Mouse (Mus musculus) retina, embryonic 14.5 days (tissue): ENCODE data around the gene Gm10577.

Experiments used
- DNase-seq: peaks from one replicate; pipeline ENCODE4 v3.0.0-alpha.2; 2015; ENCODE audit warnings: low spot score

Gm10577 gene

GRCm38 (mm10) chr4:101020596-101020995 lies at the start of gene Gm10577:
Gene Gm10577, minus strand, starts transcription at chr4:101020696.
- no peak for DNase-seq

- peak; percentile 52 for DNase-seq
Observed at GRCm38 (mm10) chr4:101069154-101069971, 48.9 kb upstream of the Gm10577 start.

DNA sequence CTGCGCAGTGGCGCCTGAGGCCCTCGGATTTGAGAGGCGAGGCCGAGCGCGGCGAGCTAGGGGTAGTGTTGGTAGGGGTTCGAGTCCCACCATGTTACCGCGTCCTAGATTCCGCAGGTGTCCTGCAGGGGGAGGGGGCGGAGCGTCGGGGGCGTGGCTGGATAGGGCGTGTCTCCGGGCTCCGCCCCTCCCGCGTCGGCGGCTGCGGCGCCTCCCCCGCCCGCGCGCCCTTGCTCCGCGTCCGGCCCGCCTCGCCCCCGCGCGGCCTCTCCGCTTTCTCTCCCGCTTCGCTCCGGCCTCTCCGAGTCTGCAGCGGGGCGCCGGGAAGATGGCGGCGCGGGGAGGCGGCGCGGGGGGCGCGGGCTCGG lies 48.3 kb upstream of the Gm10577 start, which contains the start of gene Raver2:
Raver2 (plus strand) TSS at position 198 of the 368 bp plus-strand sequence.
- DNase-seq = peak; percentile 79

DNA sequence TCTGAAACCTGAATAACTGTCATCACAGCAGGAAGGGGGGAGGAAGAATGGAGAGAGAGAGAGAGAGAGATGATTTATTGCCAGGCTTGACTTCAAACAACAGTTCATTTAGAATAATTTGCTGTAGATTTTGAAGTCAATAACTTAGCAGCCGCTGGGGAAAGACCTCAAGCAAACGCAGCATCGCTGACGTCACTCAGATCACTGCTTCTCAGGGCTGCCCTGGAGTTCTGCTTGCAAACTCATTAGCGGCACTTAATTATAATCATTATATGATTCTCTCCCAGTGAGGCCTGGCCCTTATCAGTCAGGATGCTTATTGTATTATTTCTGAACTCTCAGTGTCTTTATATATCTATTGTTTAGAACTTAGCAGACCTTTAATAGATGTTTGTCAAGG lies 45.9 kb upstream of the Gm10577 start:
- DNase-seq = peak; percentile 61

GRCm38 (mm10) chr4:101062146-101062545 lies 41.6 kb upstream of the Gm10577 start:
- DNase-seq = no peak

GRCm38 (mm10) chr4:101046576-101046975 lies 26.1 kb upstream of the Gm10577 start:
- no peak for DNase-seq

DNA sequence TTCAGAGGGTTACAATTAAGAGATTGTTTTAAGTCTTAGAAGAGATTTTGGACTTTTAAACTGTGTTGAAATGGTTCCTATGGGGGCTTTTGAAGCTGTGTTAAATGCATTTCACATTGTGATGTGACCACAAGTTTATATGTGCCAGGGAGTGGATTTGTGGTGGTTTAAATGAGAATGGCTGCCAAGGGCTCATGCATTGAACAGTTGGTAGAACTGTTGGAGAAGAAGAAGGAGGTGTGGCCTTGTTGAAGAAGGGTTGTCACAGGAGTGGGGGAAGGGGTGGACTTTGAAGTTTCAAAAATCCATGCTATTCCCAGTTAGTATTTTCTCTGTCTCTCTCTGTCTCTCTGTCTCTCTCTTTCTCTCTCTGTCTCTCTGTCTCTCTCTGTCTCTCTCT lies 23.7 kb upstream of the Gm10577 start:
- DNase-seq = no peak

- no peak for DNase-seq
Observed at GRCm38 (mm10) chr4:101043691-101044090, 23.2 kb upstream of the Gm10577 start.

DNA sequence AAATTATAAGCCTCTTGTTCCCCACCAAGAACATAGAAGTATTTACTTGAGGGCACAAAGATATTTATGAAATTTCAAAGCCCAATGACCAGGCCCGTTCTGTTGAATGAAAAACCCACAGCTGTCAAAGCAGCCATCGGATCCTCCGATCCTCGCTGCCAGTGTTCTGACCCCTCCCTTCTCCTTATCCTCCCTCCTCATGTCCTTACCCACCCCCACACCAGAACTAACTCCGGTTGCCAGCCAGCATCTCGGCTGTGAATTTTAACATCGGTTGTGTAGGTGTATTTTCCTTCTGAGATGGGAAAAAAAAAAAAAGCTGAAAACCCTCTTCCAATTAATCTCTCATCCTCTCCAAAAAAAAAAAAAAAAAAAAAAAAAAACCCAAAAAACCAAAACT lies 16.7 kb upstream of the Gm10577 start:
- DNase-seq = no peak

DNA sequence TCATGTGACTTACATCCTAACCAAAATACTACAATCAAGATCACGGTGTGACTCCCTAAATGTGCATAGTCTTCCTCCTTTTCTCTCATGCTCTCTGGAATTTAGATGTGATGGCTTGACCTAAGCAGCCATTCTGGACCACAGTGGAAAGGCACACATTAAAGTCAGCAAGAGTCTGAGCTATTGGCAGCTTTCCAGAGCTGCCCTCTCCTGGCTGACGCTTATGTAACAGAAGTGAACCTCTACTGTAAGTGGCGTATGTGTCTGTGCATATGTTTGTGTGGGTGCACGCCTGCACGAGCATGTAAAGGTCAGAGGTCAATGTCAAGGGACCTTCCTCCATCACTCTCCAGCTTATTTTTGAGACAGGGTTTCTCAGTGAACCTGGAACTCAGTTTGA lies 14.6 kb upstream of the Gm10577 start:
- no peak for DNase-seq

GRCm38 (mm10) chr4:101033047-101033446 lies 12.6 kb upstream of the Gm10577 start:
- DNase-seq = no peak

DNA sequence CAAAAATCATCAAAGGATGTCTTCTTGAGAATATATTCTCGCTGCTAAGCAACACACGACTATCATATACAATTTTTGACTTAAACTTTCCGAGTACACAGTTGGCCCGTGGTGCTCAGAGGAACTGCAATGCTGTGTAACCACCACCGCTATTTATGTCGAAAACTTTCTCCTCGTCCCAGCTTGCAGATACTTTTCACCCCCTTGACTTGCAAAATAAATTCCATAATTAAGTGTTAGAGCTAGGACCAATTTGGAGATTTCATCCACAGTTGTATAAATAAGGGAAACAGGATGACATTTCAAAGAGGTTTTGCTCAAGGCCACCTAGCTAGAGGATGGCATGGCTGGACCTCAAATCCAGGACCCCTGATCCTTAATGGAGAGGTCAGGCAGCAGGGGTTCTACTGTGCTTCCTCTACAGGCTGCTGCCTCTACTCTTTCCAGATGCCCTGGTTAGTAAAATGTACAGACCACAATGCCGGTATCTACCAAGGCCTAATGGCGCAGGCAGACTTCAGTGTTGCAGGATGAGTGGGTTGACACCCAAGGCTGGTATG lies 7.4 kb upstream of the Gm10577 start:
- DNase-seq = no peak

GRCm38 (mm10) chr4:101026995-101027394 lies 6.5 kb upstream of the Gm10577 start:
- no peak for DNase-seq

GRCm38 (mm10) chr4:101026566-101026965 lies 6.1 kb upstream of the Gm10577 start:
- peak; percentile 9 for DNase-seq

DNA sequence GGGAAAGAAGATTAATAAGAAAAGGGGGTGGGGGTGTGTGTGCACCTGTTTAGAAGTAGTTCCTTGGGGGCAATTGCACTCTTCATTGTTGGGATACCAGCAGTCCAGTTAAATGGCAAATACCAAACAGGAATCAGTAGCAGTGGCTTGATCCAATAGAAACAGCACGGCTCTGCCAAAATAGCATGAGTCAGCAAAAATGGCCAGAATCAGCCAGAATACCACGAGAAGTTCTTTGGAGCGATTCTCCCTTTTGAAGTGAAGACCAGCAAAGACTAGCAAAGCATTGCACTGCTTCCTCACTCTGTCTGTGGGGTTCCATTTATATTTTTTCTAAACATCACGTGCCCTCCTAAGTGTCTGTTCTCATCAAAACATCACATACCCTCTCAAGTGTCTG lies 2.7 kb downstream of the Gm10577 start:
- DNase-seq = no peak

DNA sequence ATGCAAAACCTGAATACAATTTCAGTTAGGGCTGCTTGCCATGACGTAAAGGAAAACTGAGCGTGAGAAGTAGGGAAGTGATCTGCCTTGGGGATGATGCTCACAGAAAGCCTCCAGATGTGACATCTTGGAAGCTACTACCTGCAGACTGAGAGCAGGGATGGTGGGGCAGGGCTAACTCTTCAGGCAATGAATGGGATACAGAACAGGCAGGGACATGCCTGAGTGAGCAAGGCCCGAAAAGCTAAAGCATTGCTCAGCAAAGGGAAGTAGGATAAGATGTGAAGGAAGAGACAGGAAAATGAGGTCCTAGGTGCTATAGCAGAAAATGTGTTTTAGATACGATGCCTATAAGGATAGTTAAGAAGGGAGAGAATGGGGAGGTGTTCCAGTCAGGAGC lies 11.4 kb downstream of the Gm10577 start:
- no peak for DNase-seq

GRCm38 (mm10) chr4:101008362-101008769 lies 12.1 kb downstream of the Gm10577 start:
- no peak for DNase-seq

- DNase-seq = no peak
Observed at GRCm38 (mm10) chr4:101002961-101003360, 17.5 kb downstream of the Gm10577 start.

GRCm38 (mm10) chr4:101001073-101001472 lies 19.4 kb downstream of the Gm10577 start:
- DNase-seq = no peak

- no peak for DNase-seq
Observed at GRCm38 (mm10) chr4:101000622-101001021, 19.9 kb downstream of the Gm10577 start.

- no peak for DNase-seq
Observed at GRCm38 (mm10) chr4:100998906-100999305, 21.6 kb downstream of the Gm10577 start.

DNA sequence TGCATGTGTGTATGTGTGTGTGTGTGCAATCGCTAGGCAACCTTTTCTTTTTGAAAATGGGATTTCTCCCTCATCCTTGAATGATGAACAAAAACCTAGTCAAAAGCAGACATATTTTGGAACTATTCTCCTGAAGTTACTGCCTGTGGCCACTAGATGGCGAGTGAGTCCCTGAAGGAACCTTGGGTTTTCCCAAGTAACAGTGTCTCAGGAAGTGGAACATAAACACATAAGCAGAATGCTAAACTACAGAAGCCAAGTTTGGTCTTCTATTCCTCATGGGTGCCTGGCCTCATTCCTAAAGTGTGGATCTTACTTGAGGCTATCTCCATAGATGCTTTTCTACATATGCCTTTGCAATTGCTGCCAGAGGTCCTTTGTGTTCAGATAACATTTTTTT lies 22.4 kb downstream of the Gm10577 start:
- DNase-seq = peak; percentile 79

DNA sequence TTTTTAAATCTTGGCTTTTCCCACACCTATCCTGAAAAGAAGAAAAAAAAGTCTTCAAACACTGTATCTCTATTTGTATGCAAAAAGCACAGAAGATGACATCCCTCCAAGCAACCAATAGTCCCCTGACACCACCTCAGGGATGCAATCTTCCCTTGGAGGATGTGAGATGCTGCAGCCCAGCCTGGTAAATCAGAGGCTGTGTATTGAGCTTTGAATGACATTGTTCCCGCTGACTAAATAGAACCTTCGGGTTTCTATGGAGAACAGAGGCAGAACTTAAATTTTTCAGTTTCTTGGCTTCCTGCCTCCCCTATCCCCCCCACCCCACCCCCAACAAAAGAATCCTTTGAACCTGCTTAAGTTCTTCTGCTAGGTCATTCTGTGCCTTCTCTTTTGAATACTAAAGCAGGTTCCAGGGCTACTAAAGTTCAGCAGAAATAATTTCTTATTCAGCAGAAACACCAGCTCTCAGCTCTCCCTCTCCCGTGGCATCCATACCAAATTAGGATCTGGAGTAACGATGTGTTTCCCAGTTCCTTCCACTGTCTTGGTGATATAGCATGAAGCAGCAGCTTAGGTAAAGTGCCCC lies 24.3 kb downstream of the Gm10577 start:
- no peak for DNase-seq
